Mouse (Mus musculus) olfactory bulb, adult 2 months (tissue): ENCODE measurements around the gene Naa16.

Experiments
- CTCF ChIP-seq: fragments of 200-500 bp; IDR thresholded peaks from 2 replicates; pipeline ENCODE4 v1.5.1; 2012; ENCODE audit warnings: low read depth, mild to moderate bottlenecking, low read length, moderate library complexity; ENCODE audit not compliant: insufficient read depth
- POLR2A ChIP-seq: fragments of 200-500 bp; IDR thresholded peaks from 2 replicates; pipeline ENCODE4 v1.6.1; 2012; ENCODE audit warnings: mild to moderate bottlenecking, low read depth, low read length, moderate library complexity; ENCODE audit not compliant: insufficient read depth

GRCm38 (mm10) chr14:79413121-79413520 is 22.5 kb upstream of the Naa16 start:
- TF ChIP-seq CTCF (no peak), POLR2A (no peak)
